Mouse (Mus musculus) midbrain, embryonic 12.5 days (tissue): Measurements from ENCODE around the gene Fancg. TPM values are rescaled to one million over a fixed set of nuclear protein-coding genes. Genes with fewer than 3 reads are reported as not detected.

Experiments
- ATAC-seq: fragments of 200-750 bp; cut with Nextera tagmentation; 2 replicates; pipeline ENCODE4 v1.8.0; 2017; ENCODE audit warnings: low read depth, moderate TSS enrichment, moderate library complexity; ENCODE audit not compliant: low FRiP score
- H3K27ac ChIP-seq: fragments of 300-500 bp; sonication (generic); replicated peaks from 2 replicates; pipeline ENCODE4 v1.5.1; 2016; ENCODE audit warnings: mild to moderate bottlenecking
- H3K27me3 ChIP-seq: fragments of 300-500 bp; sonication (generic); 2 replicates; pipeline ENCODE4 v1.6.1; 2016; ENCODE audit warnings: mild to moderate bottlenecking
- H3K36me3 ChIP-seq: fragments of 300-500 bp; sonication (generic); 2 replicates; pipeline ENCODE4 v1.6.1; 2016
- H3K4me1 ChIP-seq: fragments of 300-500 bp; sonication (generic); 2 replicates; pipeline ENCODE4 v1.6.1; 2016
- H3K4me2 ChIP-seq: fragments of 300-500 bp; sonication (generic); replicated peaks from 2 replicates; pipeline ENCODE4 v1.6.1; 2016; ENCODE audit warnings: mild to moderate bottlenecking, moderate library complexity
- H3K4me3 ChIP-seq: fragments of 300-500 bp; sonication (generic); 2 replicates; pipeline ENCODE4 v1.5.1; 2016; ENCODE audit warnings: mild to moderate bottlenecking
- H3K9ac ChIP-seq: fragments of 300-500 bp; sonication (generic); replicated peaks from 2 replicates; pipeline ENCODE4 v1.6.1; 2016; ENCODE audit warnings: mild to moderate bottlenecking, moderate library complexity
- H3K9me3 ChIP-seq: fragments of 300-500 bp; sonication (generic); 2 replicates; pipeline ENCODE4 v1.6.1; 2016; ENCODE audit warnings: mild to moderate bottlenecking
- WGBS: fragments of 180-500 bp; shearing (Covaris S2); methylation state at CpG from one replicate; pipeline ENCODE4 v1.1.7; 2016; 5-methylcytosine and 5-hydroxymethylcytosine counted together
- polyA plus RNA-seq: library from polyadenylated mRNA; unstranded; fragments of >200 nt; fragmentation: Nextera tagmentation; extraction: Ambion mirVana; gene quantifications from 2 replicates; pipeline ENCODE4 v1.2.1, GENCODE M21; 2016

Fancg gene
- polyA plus RNA-seq: 18.3 and 24.0 TPM in 2 replicates

- Histone ChIP-seq H3K36me3 (no peaks in the 10 kb centered on the region), H3K27ac (peak within 1 kb of the TSS; percentile 35; the same call in 1 of the 2 replicates), H3K4me2 (peak within 1 kb of the TSS; percentile 87), H3K4me3 (peak within 1 kb of the TSS; percentile 65), H3K9me3 (no peaks in the 10 kb centered on the region), H3K27me3 (no peaks in the 10 kb centered on the region), H3K4me1 (peaks cover 12% of the 10 kb centered on the region), H3K9ac (peak within 1 kb of the TSS; percentile 58)
- WGBS: under 1% methylated on average over 37 of the region's 37 CpGs
- peak; percentile 93 for ATAC-seq
Observed at GRCm38 (mm10) chr4:43010161-43011038, at the start of gene Fancg. Fancg (minus strand) TSS chr4:43010506.

GRCm38 (mm10) chr4:43059697-43060096 lies 49.4 kb upstream of the Fancg start:
- ATAC-seq: no peak
- H3K9me3 ChIP-seq: no peaks in the 10 kb centered on the region
- peak overlapping the region; percentile 81 for H3K4me3 ChIP-seq
- no peaks in the 10 kb centered on the region for H3K4me1 ChIP-seq
- peak overlapping the region; percentile 77 for H3K4me2 ChIP-seq
- no peaks in the 10 kb centered on the region for H3K36me3 ChIP-seq
- H3K27me3 ChIP-seq: no peaks in the 10 kb centered on the region; the same call in 1 of the 2 replicates
- no peak overlapping the region for H3K27ac ChIP-seq
- H3K9ac ChIP-seq: no peak overlapping the region; the same call in 1 of the 2 replicates
- WGBS: 42% methylated on average over 3 of the region's 3 CpGs

- WGBS: under 1% methylated on average over 78 of the region's 90 CpGs
- H3K4me1 ChIP-seq: no peaks in the 10 kb centered on the region
Observed at GRCm38 (mm10) chr4:43058753-43059654, 48.7 kb upstream of the Fancg start, which contains the start of gene Unc13b. Unc13b (plus strand) TSS chr4:43058953.

DNA sequence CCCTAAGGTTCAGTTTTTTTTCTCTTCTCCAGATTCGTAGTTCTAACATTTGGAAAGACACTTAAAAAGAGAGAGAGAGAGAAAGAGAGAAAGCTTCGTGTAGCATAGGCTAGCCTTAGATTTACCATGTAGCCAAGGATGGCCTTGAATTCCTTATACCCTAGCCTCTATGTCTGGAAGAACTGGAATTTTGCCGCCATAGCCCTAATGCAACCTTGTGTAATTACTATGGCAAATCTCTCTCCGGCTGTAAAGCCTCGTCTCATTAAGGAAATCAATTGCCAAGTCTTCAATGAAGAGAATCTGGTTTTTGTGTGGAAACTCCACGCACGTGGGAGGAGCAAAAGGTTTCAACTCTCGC lies 48.1 kb upstream of the Fancg start:
- no peaks in the 10 kb centered on the region for H3K9me3 ChIP-seq
- H3K27ac ChIP-seq: no peak overlapping the region
- H3K4me1 ChIP-seq: no peaks in the 10 kb centered on the region
- WGBS: 24% methylated on average over 8 of the region's 8 CpGs
- H3K4me2 ChIP-seq: peak overlapping the region; percentile 77
- peak; percentile 14; the same call in 1 of the 2 replicates for ATAC-seq
- no peaks in the 10 kb centered on the region for H3K36me3 ChIP-seq
- no peaks in the 10 kb centered on the region; the same call in 1 of the 2 replicates for H3K27me3 ChIP-seq
- peak overlapping the region; percentile 81 for H3K4me3 ChIP-seq
- no peak overlapping the region for H3K9ac ChIP-seq

More at GRCm38 (mm10) chr4:43058753-43059654, 48.7 kb upstream of the Fancg start, which contains the start of gene Unc13b:
- Histone ChIP-seq H3K36me3 (no peaks in the 10 kb centered on the region), H3K9me3 (no peaks in the 10 kb centered on the region), H3K9ac (peak within 1 kb of the TSS; percentile 75), H3K4me3 (peak within 1 kb of the TSS; percentile 81), H3K27me3 (no peaks in the 10 kb centered on the region; the same call in 1 of the 2 replicates), H3K27ac (peak within 1 kb of the TSS; percentile 78), H3K4me2 (peak within 1 kb of the TSS; percentile 77)
- peak; percentile 97 for ATAC-seq

GRCm38 (mm10) chr4:43057654-43058053 lies 47.3 kb upstream of the Fancg start:
- Histone ChIP-seq H3K27me3 (no peaks in the 10 kb centered on the region; the same call in 1 of the 2 replicates), H3K36me3 (no peaks in the 10 kb centered on the region), H3K9ac (no peak overlapping the region), H3K4me2 (no peak overlapping the region), H3K9me3 (no peaks in the 10 kb centered on the region), H3K4me3 (no peak overlapping the region), H3K4me1 (no peaks in the 10 kb centered on the region), H3K27ac (no peak overlapping the region)
- no peak for ATAC-seq
- 95% methylated on average over 5 of the region's 5 CpGs for WGBS

GRCm38 (mm10) chr4:43052627-43053026 lies 42.3 kb upstream of the Fancg start:
- Histone ChIP-seq H3K9ac (no peak overlapping the region), H3K4me2 (no peak overlapping the region), H3K36me3 (no peaks in the 10 kb centered on the region), H3K27ac (no peak overlapping the region), H3K27me3 (no peaks in the 10 kb centered on the region; the same call in 1 of the 2 replicates), H3K4me3 (no peak overlapping the region), H3K9me3 (no peaks in the 10 kb centered on the region), H3K4me1 (peaks cover 3% of the 10 kb centered on the region; the same call in 1 of the 2 replicates)
- WGBS: 15% methylated on average over 4 of the region's 4 CpGs
- no peak for ATAC-seq

DNA sequence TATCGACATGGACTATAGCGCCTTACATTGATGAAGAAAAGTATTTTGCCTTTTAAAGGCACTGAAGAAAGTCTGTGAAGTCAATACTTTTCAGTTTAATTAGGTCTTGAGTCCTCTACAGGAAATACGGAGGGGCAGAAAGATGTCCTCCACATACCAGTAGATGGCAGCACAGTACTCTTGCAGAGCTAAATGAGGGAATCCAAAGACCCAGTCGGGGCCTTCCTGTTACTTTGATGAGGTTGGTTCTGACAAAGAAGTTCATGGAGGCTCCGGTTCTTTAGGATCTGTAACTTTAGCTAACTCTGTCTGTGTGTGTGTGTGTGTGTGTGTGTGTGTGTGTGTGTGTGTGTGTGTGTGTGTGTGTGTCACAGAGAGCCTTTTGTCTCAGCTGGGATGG lies 36.9 kb upstream of the Fancg start:
- H3K27me3 ChIP-seq: no peaks in the 10 kb centered on the region
- peak overlapping the region; percentile 25; the same call in 1 of the 2 replicates for H3K9ac ChIP-seq
- 0 out of 2 replicates have a peak overlapping the region, but pooled peaks have one; percentile 6 for H3K4me3 ChIP-seq
- peak overlapping the region; percentile 63 for H3K4me2 ChIP-seq
- H3K36me3 ChIP-seq: no peaks in the 10 kb centered on the region
- H3K27ac ChIP-seq: no peak overlapping the region
- no peaks in the 10 kb centered on the region for H3K9me3 ChIP-seq
- ATAC-seq: no peak
- peaks cover 30% of the 10 kb centered on the region for H3K4me1 ChIP-seq
- 6% methylated on average over 5 of the region's 5 CpGs for WGBS

- Histone ChIP-seq H3K4me2 (peak overlapping the region; percentile 63), H3K27ac (peak overlapping the region; percentile 20; the same call in 1 of the 2 replicates), H3K4me3 (peak overlapping the region; percentile 52; the same call in 1 of the 2 replicates), H3K9me3 (no peaks in the 10 kb centered on the region), H3K27me3 (no peaks in the 10 kb centered on the region), H3K4me1 (peaks cover 30% of the 10 kb centered on the region), H3K36me3 (no peaks in the 10 kb centered on the region), H3K9ac (no peak overlapping the region)
- 60% methylated on average over 5 of the region's 5 CpGs for WGBS
- no peak for ATAC-seq
Observed at GRCm38 (mm10) chr4:43046607-43047006, 36.3 kb upstream of the Fancg start.

GRCm38 (mm10) chr4:43045659-43046302 lies 35.5 kb upstream of the Fancg start, which contains the start of gene Fam214b:
Fam214b (minus strand) TSS chr4:43046220.
- H3K4me3 ChIP-seq: peak within 1 kb of the TSS; percentile 52
- H3K9ac ChIP-seq: peak within 1 kb of the TSS; percentile 68
- H3K27me3 ChIP-seq: no peaks in the 10 kb centered on the region
- 0% methylated on average over 33 of the region's 33 CpGs for WGBS
- H3K27ac ChIP-seq: peak within 1 kb of the TSS; percentile 99
- H3K36me3 ChIP-seq: no peaks in the 10 kb centered on the region
- peaks cover 36% of the 10 kb centered on the region for H3K4me1 ChIP-seq
- H3K9me3 ChIP-seq: no peaks in the 10 kb centered on the region
- peak; percentile 82 for ATAC-seq
- H3K4me2 ChIP-seq: peak within 1 kb of the TSS; percentile 63

DNA sequence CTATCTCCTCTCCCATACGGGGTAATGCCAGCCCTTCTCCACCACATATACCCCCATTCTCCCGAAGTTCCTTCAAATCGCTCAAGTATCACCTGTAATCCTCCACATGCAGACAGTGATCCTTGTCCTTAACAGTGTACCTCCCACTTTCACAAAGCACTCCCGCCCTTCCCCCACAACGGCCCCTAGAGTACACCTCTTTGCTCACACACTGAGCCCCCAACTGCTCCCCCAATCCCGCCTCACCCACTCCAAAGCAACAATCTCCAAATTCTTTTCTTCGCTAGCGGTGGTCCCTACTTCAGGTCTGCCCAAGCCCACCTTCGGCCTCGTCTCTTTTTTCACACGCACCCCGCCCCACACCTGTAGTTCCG lies 35.0 kb upstream of the Fancg start:
- Histone ChIP-seq H3K4me3 (peak overlapping the region; percentile 52), H3K9ac (peak overlapping the region; percentile 68), H3K27ac (peak overlapping the region; percentile 99), H3K4me2 (peak overlapping the region; percentile 63), H3K27me3 (no peaks in the 10 kb centered on the region), H3K9me3 (no peaks in the 10 kb centered on the region), H3K4me1 (peaks cover 40% of the 10 kb centered on the region), H3K36me3 (no peaks in the 10 kb centered on the region)
- WGBS: 4% methylated on average over 13 of the region's 13 CpGs
- no peak; the same call in 1 of the 2 replicates for ATAC-seq

DNA sequence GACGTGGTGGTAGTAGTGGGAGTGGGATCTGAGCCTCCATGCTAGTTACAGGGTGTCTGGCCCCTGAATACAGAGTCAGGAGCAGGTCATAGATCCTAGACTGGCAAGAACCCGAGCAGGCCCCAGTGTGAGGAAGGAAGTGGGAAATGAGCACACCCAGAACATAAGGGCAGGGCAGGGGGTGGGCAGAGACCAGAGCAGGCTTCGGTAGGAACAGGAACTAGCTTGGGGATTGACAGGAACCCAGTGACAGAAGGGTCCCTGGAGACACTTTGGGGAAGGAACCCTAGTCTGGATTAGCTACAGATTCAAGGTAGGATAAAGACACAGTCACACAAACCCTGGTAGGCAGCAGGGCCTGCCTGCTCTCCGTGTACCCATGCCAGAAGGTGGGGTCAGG lies 34.4 kb upstream of the Fancg start:
- Histone ChIP-seq H3K4me1 (peaks cover 40% of the 10 kb centered on the region), H3K4me2 (peak overlapping the region; percentile 63), H3K4me3 (peak overlapping the region; percentile 52), H3K27ac (peak overlapping the region; percentile 99), H3K9ac (peak overlapping the region; percentile 68), H3K36me3 (no peaks in the 10 kb centered on the region), H3K9me3 (no peaks in the 10 kb centered on the region), H3K27me3 (no peaks in the 10 kb centered on the region)
- WGBS: 8% methylated on average over 4 of the region's 4 CpGs
- ATAC-seq: no peak
